Comparison of ENCODE assay signal across 22 mouse cellular contexts in genomic region chr16:18655372-18656098, GRCm38 (mm10). TPM values are rescaled to one million over a fixed set of nuclear protein-coding genes. Genes with fewer than 3 reads are reported as not detected.
DNase-seq lines count a peak whose midpoint lies in the region; ATAC-seq and TF ChIP-seq lines count a peak whose summit lies in the region.
"Had no signal": no experiment of that assay in that cellular context is flagged by ENCODE, and none has a peak within 500 bp of the region (broad histone marks: within the 10 kb centered on the region; RNA-seq: fewer than 3 reads in every experiment).

No protein-coding gene starts in this region.

- TF ChIP-seq POLR2A in bone marrow, adult 2 months (IDR thresholded peaks at IDR 0.05; ENCODE audit: borderline replicate concordance, control insufficient read depth, low read depth, low read length), result no peak

- WGBS in liver, embryonic 15.5 days (ENCODE audit: insufficient replicate concordance), result 23% methylated on average over 5 of the region's 5 CpGs
- WGBS in liver, embryonic 12.5 days (ENCODE audit: insufficient replicate concordance), result 25% methylated on average over 5 of the region's 5 CpGs
- 15% methylated on average over 5 of the region's 5 CpGs for WGBS in bone marrow, adult 2 months
- 45% methylated on average over 5 of the region's 5 CpGs for WGBS in limb, embryonic 15.5 days
- WGBS in stomach, postnatal 0 days, result 54% methylated on average over 5 of the region's 5 CpGs

- no peaks in the 10 kb centered on the region for H3K4me1 ChIP-seq in liver, embryonic 15.5 days (replicated peaks)
- no peaks in the 10 kb centered on the region for H3K4me1 ChIP-seq in liver, embryonic 12.5 days
- peaks cover 5% of the 10 kb centered on the region; the same call in 1 of the 2 replicates for H3K4me1 ChIP-seq in bone marrow, adult 2 months (ENCODE audit: control insufficient read depth, insufficient read depth, low read length)
- H3K4me1 ChIP-seq in limb, embryonic 15.5 days, result peaks cover 5% of the 10 kb centered on the region
- no peaks in the 10 kb centered on the region for H3K4me1 ChIP-seq in stomach, postnatal 0 days (replicated peaks; ENCODE audit: control insufficient read depth, insufficient read depth)
- H3K4me1 ChIP-seq: embryonic facial prominence, embryonic 12.5 days; heart, embryonic 15.5 days; midbrain, embryonic 10.5 days had no signal

- no peaks in the 10 kb centered on the region for H3K36me3 ChIP-seq in liver, embryonic 15.5 days (replicated peaks)
- no peaks in the 10 kb centered on the region for H3K36me3 ChIP-seq in liver, embryonic 12.5 days
- H3K36me3 ChIP-seq in limb, embryonic 15.5 days, result no peaks in the 10 kb centered on the region
- H3K36me3 ChIP-seq in stomach, postnatal 0 days (ENCODE audit: control insufficient read depth, insufficient read depth, low read length), result no peaks in the 10 kb centered on the region
- H3K36me3 ChIP-seq: embryonic facial prominence, embryonic 12.5 days; heart, embryonic 15.5 days; midbrain, embryonic 10.5 days had no signal

- no peak for ATAC-seq in liver, embryonic 15.5 days (ENCODE audit: insufficient read depth)
- no peak for ATAC-seq in liver, embryonic 12.5 days
- peak; percentile 35 for ATAC-seq in limb, embryonic 15.5 days (ENCODE audit: insufficient number of reproducible peaks, low FRiP score, low TSS enrichment, low read depth)
- peak; percentile 29; the same call in 1 of the 2 replicates for ATAC-seq in stomach, postnatal 0 days (ENCODE audit: low FRiP score, low TSS enrichment)
- ATAC-seq: forebrain, embryonic 16.5 days; Patski had no signal

- no peaks in the 10 kb centered on the region for H3K9me3 ChIP-seq in liver, embryonic 15.5 days (replicated peaks)
- H3K9me3 ChIP-seq in liver, embryonic 12.5 days (replicated peaks), result no peaks in the 10 kb centered on the region
- H3K9me3 ChIP-seq in limb, embryonic 15.5 days, result no peaks in the 10 kb centered on the region
- no peaks in the 10 kb centered on the region for H3K9me3 ChIP-seq in stomach, postnatal 0 days (ENCODE audit: control insufficient read depth, low read length)
- H3K9me3 ChIP-seq: embryonic facial prominence, embryonic 12.5 days; heart, embryonic 15.5 days had no signal

- H3K27me3 ChIP-seq in liver, embryonic 15.5 days, result no peaks in the 10 kb centered on the region
- H3K27me3 ChIP-seq in liver, embryonic 12.5 days (replicated peaks), result no peaks in the 10 kb centered on the region; the same call in 1 of the 2 replicates
- H3K27me3 ChIP-seq in limb, embryonic 15.5 days, result no peaks in the 10 kb centered on the region
- no peaks in the 10 kb centered on the region for H3K27me3 ChIP-seq in stomach, postnatal 0 days (ENCODE audit: control insufficient read depth, insufficient read depth, low read length)
- H3K27me3 ChIP-seq: embryonic facial prominence, embryonic 12.5 days; heart, embryonic 15.5 days had no signal

- no peak for DNase-seq in stomach, postnatal 0 days (ENCODE audit: low spot score)
- no peak for DNase-seq in left cerebral cortex, adult 18-20 months (ENCODE audit: low spot score in 2 of 2)
- no peak for DNase-seq in testis, postnatal 10 days (ENCODE audit: low spot score)
- DNase-seq: adrenal gland, adult 8-10 months; cerebellum, adult 9-10 months; heart, postnatal 4 days; kidney, adult 2 months; kidney, postnatal 25 days; lung, postnatal 14 days; thymus, adult 18-20 months; thymus, postnatal 4 days had no signal

- TF ChIP-seq CTCF in bone marrow, adult 2 months (IDR thresholded peaks at IDR 0.05; ENCODE audit: control insufficient read depth, insufficient read depth, low read length), result no peak
- TF ChIP-seq CTCF in stomach, postnatal 0 days (IDR thresholded peaks at IDR 0.05; ENCODE audit: low read depth), result no peak

- no peak overlapping the region for H3K4me3 ChIP-seq in liver, embryonic 15.5 days (replicated peaks)
- no peak overlapping the region for H3K4me3 ChIP-seq in liver, embryonic 12.5 days
- H3K4me3 ChIP-seq in bone marrow, adult 2 months (replicated peaks; ENCODE audit: control insufficient read depth, low read depth, low read length), result peak overlapping the region; percentile 17
- no peak overlapping the region for H3K4me3 ChIP-seq in limb, embryonic 15.5 days
- H3K4me3 ChIP-seq in stomach, postnatal 0 days (ENCODE audit: low read depth, low read length), result no peak overlapping the region
- H3K4me3 ChIP-seq: embryonic facial prominence, embryonic 12.5 days; heart, embryonic 15.5 days; left cerebral cortex, adult 2 months; midbrain, embryonic 10.5 days had no signal

- no peak for TF ChIP-seq EP300 in stomach, postnatal 0 days (optimal IDR thresholded peaks at IDR 0.05)

- no peak overlapping the region for H3K4me2 ChIP-seq in liver, embryonic 15.5 days
- H3K4me2 ChIP-seq in liver, embryonic 12.5 days, result no peak overlapping the region
- no peak overlapping the region for H3K4me2 ChIP-seq in limb, embryonic 15.5 days
- H3K4me2 ChIP-seq in stomach, postnatal 0 days (replicated peaks; ENCODE audit: low read depth), result no peak overlapping the region
- H3K4me2 ChIP-seq: embryonic facial prominence, embryonic 12.5 days; heart, embryonic 15.5 days had no signal

- peak overlapping the region; percentile 29; the same call in 1 of the 2 replicates for H3K27ac ChIP-seq in liver, embryonic 15.5 days (replicated peaks)
- no peak overlapping the region for H3K27ac ChIP-seq in liver, embryonic 12.5 days
- peak overlapping the region; percentile 85 for H3K27ac ChIP-seq in bone marrow, adult 2 months (ENCODE audit: control insufficient read depth, insufficient read depth, low read depth, low read length, poor library complexity)
- peak overlapping the region; percentile 50 for H3K27ac ChIP-seq in limb, embryonic 15.5 days
- H3K27ac ChIP-seq in stomach, postnatal 0 days (replicated peaks), result peak overlapping the region; percentile 67
- H3K27ac ChIP-seq: embryonic facial prominence, embryonic 12.5 days; heart, embryonic 15.5 days; left cerebral cortex, adult 2 months; midbrain, embryonic 10.5 days had no signal

- no peak overlapping the region for H3K9ac ChIP-seq in liver, embryonic 15.5 days
- no peak overlapping the region for H3K9ac ChIP-seq in liver, embryonic 12.5 days
- H3K9ac ChIP-seq in limb, embryonic 15.5 days, result no peak overlapping the region
- no peak overlapping the region for H3K9ac ChIP-seq in stomach, postnatal 0 days (ENCODE audit: low read length)
- H3K9ac ChIP-seq: embryonic facial prominence, embryonic 12.5 days; heart, embryonic 15.5 days had no signal

RNA-seq across cellular contexts. Expression of gene Sept5, which starts 25.8 kb away (rescaled TPM):
- 3.5 and 3.6 TPM in 2 replicates for polyA plus RNA-seq in liver, embryonic 15.5 days (2015; fragmentation: Nextera tagmentation; extraction: Ambion mirVana)
- 2.6 and 2.8 TPM in 2 replicates for polyA plus RNA-seq in liver, embryonic 12.5 days (2016; fragmentation: Nextera tagmentation; extraction: Ambion mirVana)
- 13.9 and 41.9 TPM in 2 replicates for polyA plus RNA-seq in bone marrow, adult 2 months (2011; ENCODE audit: insufficient read depth, insufficient read length, low replicate concordance, missing spikeins)
- polyA plus RNA-seq in limb, embryonic 15.5 days (2015; fragmentation: Nextera tagmentation; extraction: Ambion mirVana), result 59.4 and 62.8 TPM in 2 replicates
- 38.0 and 38.8 TPM in 2 replicates for polyA plus RNA-seq in stomach, postnatal 0 days (2015; fragmentation: Nextera tagmentation; extraction: Ambion mirVana)
- 100 to 1,000 TPM; 824 to 876 TPM for total RNA-seq in left cerebral cortex, adult 18-20 months (2021)

RNA-seq across cellular contexts. Expression of gene Gm49601, which starts 29.3 kb away (rescaled TPM):
- 0.39 and 0.91 TPM in 2 replicates for polyA plus RNA-seq in liver, embryonic 15.5 days (2015; fragmentation: Nextera tagmentation; extraction: Ambion mirVana)
- polyA plus RNA-seq in liver, embryonic 12.5 days (2016; fragmentation: Nextera tagmentation; extraction: Ambion mirVana), result 0.31 and 0.61 TPM in 2 replicates
- 13.1 and 15.2 TPM in 2 replicates for polyA plus RNA-seq in bone marrow, adult 2 months (2011; ENCODE audit: insufficient read depth, insufficient read length, low replicate concordance, missing spikeins)
- polyA plus RNA-seq in limb, embryonic 15.5 days (2015; fragmentation: Nextera tagmentation; extraction: Ambion mirVana), result 5.5 and 6.9 TPM in 2 replicates
- polyA plus RNA-seq in stomach, postnatal 0 days (2015; fragmentation: Nextera tagmentation; extraction: Ambion mirVana), result 0.97 and 1.5 TPM in 2 replicates
- 100 to 1,000 TPM; 231 to 252 TPM for total RNA-seq in left cerebral cortex, adult 18-20 months (2021)

RNA-seq across cellular contexts. Expression of gene Gp1bb, which starts 33.3 kb away (rescaled TPM):
- polyA plus RNA-seq in liver, embryonic 15.5 days (2015; fragmentation: Nextera tagmentation; extraction: Ambion mirVana), result 19.6 and 24.9 TPM in 2 replicates
- 40.8 and 44.2 TPM in 2 replicates for polyA plus RNA-seq in liver, embryonic 12.5 days (2016; fragmentation: Nextera tagmentation; extraction: Ambion mirVana)
- 50.4 and 84.3 TPM in 2 replicates for polyA plus RNA-seq in bone marrow, adult 2 months (2011; ENCODE audit: insufficient read depth, insufficient read length, low replicate concordance, missing spikeins)
- 3.0 and 3.4 TPM in 2 replicates for polyA plus RNA-seq in limb, embryonic 15.5 days (2015; fragmentation: Nextera tagmentation; extraction: Ambion mirVana)
- polyA plus RNA-seq in stomach, postnatal 0 days (2015; fragmentation: Nextera tagmentation; extraction: Ambion mirVana), result 4.6 and 5.4 TPM in 2 replicates
- 1 to 10 TPM; 1.1 to 1.3 TPM for total RNA-seq in left cerebral cortex, adult 18-20 months (2021)
- total RNA-seq: adrenal gland, adult 8-10 months; gastrocnemius, adult 18-20 months had no signal

Comparison
In these comparisons a context has a peak if more than half of its experiments do, and no peak if none do; other contexts are left out.
1. ATAC-seq: peak in limb, embryonic 15.5 days (single experiment) and stomach, postnatal 0 days (single experiment); none in liver, embryonic 15.5 days (single experiment) and liver, embryonic 12.5 days (single experiment).